Mouse (Mus musculus) heart, postnatal 36 days (tissue): ENCODE measurements at regions not wholly inside any gene's neighbourhood (a gene's known extent, or its start where the extent isn't known, plus 50 kb on each side); places are given as distances from the start of the nearest gene placed in this dataset.

Experiments
- DNase-seq, 2 experiments: peaks; one replicate each; pipeline ENCODE4 v3.0.0; 2021 to 2022
- intact Hi-C: fragments of 180-260 bp; cut with DNase I; formaldehyde crosslinking; loops from one replicate; pipeline ENCODE4 v1.15.1; 2025

- DNase-seq, result peak in 1 of 2 experiments; percentile 1
- intact Hi-C loops, result loop anchor here (10.0 kb wide), 1 partner anchor 1044 kb away; no protein-coding TSS in a partner anchor
Measured at GRCm38 (mm10) chrX:76680890-76681289, 78.2 kb upstream of the Cldn34d start.
